Mouse (Mus musculus): Measurements from ENCODE around the gene Rinl. TPM values are rescaled to one million over a fixed set of nuclear protein-coding genes. Genes with fewer than 3 reads are reported as not detected.
A peak's percentile ranks its signal among the peaks of the same experiment; 100 is the strongest.

The Rinl gene
- 0.09 TPM for polyA plus RNA-seq (2012; fragmentation: generic; extraction: Trizol)
- long read RNA-seq, experiment 1: 0 reads
- long read RNA-seq, experiment 2: 0 reads

DNA sequence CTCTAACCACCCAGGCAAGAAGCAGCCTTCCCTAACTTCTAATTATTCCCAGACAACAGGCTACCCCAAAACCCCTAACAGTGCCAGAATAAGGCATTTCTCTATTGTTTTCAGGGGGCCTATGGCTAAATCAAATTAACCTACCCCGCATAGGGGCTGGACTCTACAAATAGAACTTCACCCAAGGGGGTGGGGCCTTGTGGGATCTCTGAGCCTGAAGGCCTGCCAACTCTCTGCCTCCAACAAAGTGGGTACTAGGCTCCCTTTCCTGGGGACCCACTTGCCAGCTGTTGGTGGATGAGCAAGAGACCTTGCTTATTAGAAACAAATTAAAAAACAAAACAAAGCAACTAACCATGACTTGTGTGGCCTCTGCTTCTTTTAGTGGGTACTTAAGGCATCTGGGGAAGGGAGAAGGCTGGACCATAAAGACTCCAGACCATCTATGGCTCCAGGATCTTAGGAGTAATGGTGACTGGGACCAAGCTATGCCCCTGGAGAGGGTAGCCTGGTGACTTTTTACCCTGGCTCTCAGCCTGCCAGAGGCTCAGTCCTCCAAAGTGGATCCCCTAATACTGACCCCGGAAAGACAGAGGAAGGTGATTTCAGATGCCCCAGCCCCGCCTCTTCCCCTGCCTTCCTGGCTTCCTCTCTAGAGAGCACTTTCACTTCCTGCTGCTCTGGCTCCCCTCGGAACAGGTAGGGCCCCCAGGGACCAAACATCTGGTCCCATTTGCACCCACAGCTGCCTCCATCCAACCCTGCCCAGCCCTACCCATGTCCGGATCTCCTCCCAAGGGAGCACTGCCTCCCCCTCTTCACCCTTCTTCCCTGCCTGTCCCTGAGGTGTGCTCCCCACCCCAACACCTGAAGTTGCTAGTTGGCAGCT, at the start of gene Rinl:
TSS of gene Rinl (plus strand) at position 663 of the 889 bp plus-strand sequence.
- H3K36me3 ChIP-seq (ENCODE audit: control insufficient read depth, insufficient read depth): no peaks in the 10 kb centered on the region
- H3K4me3 ChIP-seq (ENCODE audit: insufficient read depth, poor library complexity, severe bottlenecking): no peak within 1 kb of the TSS
- H3K79me2 ChIP-seq (ENCODE audit: control insufficient read depth, insufficient read depth): no peaks in the 10 kb centered on the region
- no peaks in the 10 kb centered on the region for H3K79me3 ChIP-seq (ENCODE audit: low read depth)
- no peaks in the 10 kb centered on the region for H3K27me3 ChIP-seq (ENCODE audit: control insufficient read depth, insufficient read depth, insufficient read length)
- no peak for TF ChIP-seq FOSL1 (IDR thresholded peaks at IDR 0.05; ENCODE audit: insufficient read depth, low read length, poor library complexity, severe bottlenecking)
- no peak within 1 kb of the TSS for H3ac ChIP-seq (ENCODE audit: control insufficient read depth, insufficient read length, low read depth)

DNA sequence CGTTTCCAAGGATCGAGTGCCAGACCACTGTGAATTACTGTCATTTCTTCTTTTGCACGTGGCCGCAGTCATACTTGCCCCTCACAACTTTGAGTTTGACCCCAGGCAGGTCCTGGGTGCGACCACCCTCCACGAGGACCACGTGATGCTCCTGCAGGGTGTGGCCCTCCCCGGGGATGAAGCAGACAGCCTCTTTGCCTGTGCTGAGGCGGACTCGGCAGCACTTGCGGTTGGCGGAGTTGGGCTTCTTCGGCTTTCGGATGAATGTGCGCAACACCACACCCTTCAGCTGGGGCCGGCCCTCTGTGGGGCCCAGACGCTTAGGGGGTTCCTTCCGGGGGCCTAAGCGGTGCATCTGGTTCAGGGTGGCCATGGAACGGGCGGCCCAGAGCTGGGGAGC, 48.9 kb upstream of the Rinl start:
- TF ChIP-seq MYOD1 (IDR thresholded peaks at IDR 0.05; ENCODE audit: control insufficient read depth, insufficient read length, low read depth) (no peak), CEBPB (IDR thresholded peaks at IDR 0.05; ENCODE audit: low read depth) (no peak), MAX (IDR thresholded peaks at IDR 0.05) (no peak), MYOG (IDR thresholded peaks at IDR 0.05; ENCODE audit: control insufficient read depth, extremely low read depth, insufficient read length) (no peak), FOSL1 (IDR thresholded peaks at IDR 0.05; ENCODE audit: insufficient read depth, low read length, poor library complexity, severe bottlenecking) (no peak), CTCF (IDR thresholded peaks at IDR 0.05; ENCODE audit: control insufficient read depth, insufficient read depth, insufficient read length) (no peak), USF1 (IDR thresholded peaks at IDR 0.05; ENCODE audit: low read depth) (no peak)
- Histone ChIP-seq H3K4me3 (ENCODE audit: insufficient read depth, poor library complexity, severe bottlenecking) (no peak overlapping the region), H3K79me2 (ENCODE audit: control insufficient read depth, insufficient read depth) (peaks cover 11% of the 10 kb centered on the region), H3K36me3 (ENCODE audit: control insufficient read depth, insufficient read depth) (peaks cover 11% of the 10 kb centered on the region), H3K79me3 (ENCODE audit: low read depth) (peaks cover 3% of the 10 kb centered on the region), H3K27me3 (ENCODE audit: control insufficient read depth, insufficient read depth, insufficient read length) (no peaks in the 10 kb centered on the region), H3ac (ENCODE audit: control insufficient read depth, insufficient read length, low read depth) (no peak overlapping the region)

DNA sequence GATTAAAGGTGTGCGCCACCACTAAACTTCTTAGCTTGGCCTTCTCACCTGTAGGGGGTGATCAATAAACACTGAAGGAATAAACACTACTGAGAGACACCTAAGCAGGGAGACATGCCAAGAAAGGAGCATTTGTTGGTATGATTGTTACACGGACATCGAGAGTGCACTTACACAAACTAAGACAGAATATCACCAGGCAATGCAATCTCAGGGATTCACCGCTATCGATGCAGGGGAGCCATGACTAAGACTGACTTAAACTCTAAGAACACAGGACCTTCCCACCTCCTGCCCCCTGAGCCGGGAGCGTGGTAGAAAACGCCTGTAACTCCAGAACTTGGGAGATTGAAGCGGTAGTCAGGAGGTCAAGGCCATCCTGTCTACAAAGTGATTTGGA, 47.8 kb upstream of the Rinl start:
- no peaks in the 10 kb centered on the region for H3K27me3 ChIP-seq (ENCODE audit: control insufficient read depth, insufficient read depth, insufficient read length)
- H3K79me2 ChIP-seq (ENCODE audit: control insufficient read depth, insufficient read depth): peaks cover 11% of the 10 kb centered on the region
- peak overlapping the region; percentile 94 for H3ac ChIP-seq (ENCODE audit: control insufficient read depth, insufficient read length, low read depth)
- TF ChIP-seq FOSL1 (IDR thresholded peaks at IDR 0.05; ENCODE audit: insufficient read depth, low read length, poor library complexity, severe bottlenecking): no peak
- TF ChIP-seq MAX (IDR thresholded peaks at IDR 0.05): no peak
- TF ChIP-seq USF1 (IDR thresholded peaks at IDR 0.05; ENCODE audit: low read depth): no peak
- TF ChIP-seq MYOD1 (IDR thresholded peaks at IDR 0.05; ENCODE audit: control insufficient read depth, insufficient read length, low read depth): no peak
- TF ChIP-seq CEBPB (IDR thresholded peaks at IDR 0.05; ENCODE audit: low read depth): no peak
- TF ChIP-seq CTCF (IDR thresholded peaks at IDR 0.05; ENCODE audit: control insufficient read depth, insufficient read depth, insufficient read length): no peak
- no peak for TF ChIP-seq MYOG (IDR thresholded peaks at IDR 0.05; ENCODE audit: control insufficient read depth, extremely low read depth, insufficient read length)
- H3K4me3 ChIP-seq (ENCODE audit: insufficient read depth, poor library complexity, severe bottlenecking): peak overlapping the region; percentile 68
- peaks cover 11% of the 10 kb centered on the region for H3K36me3 ChIP-seq (ENCODE audit: control insufficient read depth, insufficient read depth)
- peaks cover 3% of the 10 kb centered on the region for H3K79me3 ChIP-seq (ENCODE audit: low read depth)

DNA sequence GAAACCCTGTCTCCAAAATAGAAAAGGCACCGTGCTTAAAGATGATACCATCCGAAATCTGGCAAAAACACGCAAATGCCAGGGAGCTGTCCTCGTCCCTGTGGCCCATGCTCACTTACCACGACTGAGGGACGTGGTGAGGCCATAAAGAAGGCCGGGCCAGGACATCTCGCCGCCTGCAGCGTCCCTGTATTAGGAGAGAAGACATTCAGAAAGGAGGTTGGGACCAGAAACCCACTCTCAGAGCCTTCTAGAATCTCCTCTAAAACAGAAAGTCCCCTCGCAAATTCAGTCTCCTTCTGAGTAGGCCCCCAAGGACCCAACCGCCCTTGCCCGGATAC, 47.4 kb upstream of the Rinl start:
- peaks cover 3% of the 10 kb centered on the region for H3K79me3 ChIP-seq (ENCODE audit: low read depth)
- TF ChIP-seq MAX (IDR thresholded peaks at IDR 0.05) (no peak), CTCF (IDR thresholded peaks at IDR 0.05; ENCODE audit: control insufficient read depth, insufficient read depth, insufficient read length) (no peak), USF1 (IDR thresholded peaks at IDR 0.05; ENCODE audit: low read depth) (no peak), MYOD1 (IDR thresholded peaks at IDR 0.05; ENCODE audit: control insufficient read depth, insufficient read length, low read depth) (no peak), FOSL1 (IDR thresholded peaks at IDR 0.05; ENCODE audit: insufficient read depth, low read length, poor library complexity, severe bottlenecking) (no peak), MYOG (IDR thresholded peaks at IDR 0.05; ENCODE audit: control insufficient read depth, extremely low read depth, insufficient read length) (no peak), CEBPB (IDR thresholded peaks at IDR 0.05; ENCODE audit: low read depth) (no peak)
- peak overlapping the region; percentile 68 for H3K4me3 ChIP-seq (ENCODE audit: insufficient read depth, poor library complexity, severe bottlenecking)
- H3K36me3 ChIP-seq (ENCODE audit: control insufficient read depth, insufficient read depth): peaks cover 11% of the 10 kb centered on the region
- H3K27me3 ChIP-seq (ENCODE audit: control insufficient read depth, insufficient read depth, insufficient read length): no peaks in the 10 kb centered on the region
- H3K79me2 ChIP-seq (ENCODE audit: control insufficient read depth, insufficient read depth): peaks cover 11% of the 10 kb centered on the region
- peak overlapping the region; percentile 94 for H3ac ChIP-seq (ENCODE audit: control insufficient read depth, insufficient read length, low read depth)

DNA sequence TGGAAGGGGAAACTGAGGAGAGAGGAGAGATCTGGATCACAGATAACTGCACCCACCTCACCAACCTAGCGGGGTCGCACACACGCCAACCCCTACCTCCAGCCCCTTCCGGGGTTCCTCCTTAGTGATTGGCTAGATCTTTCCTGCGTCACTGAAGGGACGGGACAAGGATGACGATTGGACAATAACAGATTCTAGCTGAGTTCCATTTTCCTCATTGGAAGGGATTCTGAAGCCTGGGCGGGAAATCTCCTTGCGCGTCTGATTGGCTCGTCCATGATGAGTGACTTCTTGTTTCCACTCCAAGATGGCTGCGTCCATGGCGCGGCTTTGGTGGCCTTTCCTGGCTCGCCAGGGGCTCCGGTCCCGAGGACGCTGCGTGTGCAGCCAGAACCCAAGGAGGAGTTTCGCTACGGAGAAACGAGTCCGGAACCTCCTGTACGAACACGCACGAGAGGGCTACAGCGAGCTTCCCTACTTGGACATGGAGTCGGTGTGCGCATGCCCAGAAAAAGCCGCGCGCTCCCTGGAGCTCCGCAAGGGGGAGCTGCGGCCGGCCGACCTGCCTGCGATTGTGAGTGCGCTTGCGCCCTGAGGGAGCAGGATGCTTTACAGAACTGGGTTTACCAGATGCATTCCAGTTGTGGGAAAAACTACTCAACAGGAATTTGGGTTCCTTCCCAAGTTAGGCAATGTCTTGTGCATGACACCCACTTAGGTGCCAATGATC, 46.9 kb upstream of the Rinl start, which contains the start of the genes Mrps12 and Sars2:
TSS of gene Mrps12 (minus strand) at position 112 of the 730 bp plus-strand sequence.
TSS of gene Sars2 (plus strand) at position 284 of the 730 bp plus-strand sequence.
- H3K79me3 ChIP-seq (ENCODE audit: low read depth): peaks cover 3% of the 10 kb centered on the region
- no peaks in the 10 kb centered on the region for H3K27me3 ChIP-seq (ENCODE audit: control insufficient read depth, insufficient read depth, insufficient read length)
- peak within 1 kb of the TSS; percentile 94 for H3ac ChIP-seq (ENCODE audit: control insufficient read depth, insufficient read length, low read depth)
- peaks cover 11% of the 10 kb centered on the region for H3K36me3 ChIP-seq (ENCODE audit: control insufficient read depth, insufficient read depth)
- H3K4me3 ChIP-seq (ENCODE audit: insufficient read depth, poor library complexity, severe bottlenecking): peak within 1 kb of the TSS; percentile 68
- TF ChIP-seq CTCF (IDR thresholded peaks at IDR 0.05; ENCODE audit: control insufficient read depth, insufficient read depth, insufficient read length): peak; percentile 83
- no peak for TF ChIP-seq USF1 (IDR thresholded peaks at IDR 0.05; ENCODE audit: low read depth)
- TF ChIP-seq FOSL1 (IDR thresholded peaks at IDR 0.05; ENCODE audit: insufficient read depth, low read length, poor library complexity, severe bottlenecking): no peak
- no peak for TF ChIP-seq MYOD1 (IDR thresholded peaks at IDR 0.05; ENCODE audit: control insufficient read depth, insufficient read length, low read depth)
- TF ChIP-seq MAX (IDR thresholded peaks at IDR 0.05): no peak
- peak; percentile 66 for TF ChIP-seq CEBPB (IDR thresholded peaks at IDR 0.05; ENCODE audit: low read depth)
- no peak for TF ChIP-seq MYOG (IDR thresholded peaks at IDR 0.05; ENCODE audit: control insufficient read depth, extremely low read depth, insufficient read length)
- peaks cover 11% of the 10 kb centered on the region for H3K79me2 ChIP-seq (ENCODE audit: control insufficient read depth, insufficient read depth)

Data from C2C12 (cell line).